Mouse (Mus musculus) MEL (cell line): ENCODE measurements around the gene Gpc5. TPM values are rescaled to one million over a fixed set of nuclear protein-coding genes. Genes with fewer than 3 reads are reported as not detected.

Source experiments
- DNase-seq: peaks from one replicate; pipeline ENCODE4 v3.0.0; 2011; ENCODE audit warnings: low read depth, low spot score
- H3K27ac ChIP-seq: 2 replicates; pipeline ENCODE4 v1.5.1; 2012; ENCODE audit warnings: low read depth, mild to moderate bottlenecking, control low read depth, low read length, moderate library complexity; ENCODE audit not compliant: control insufficient read depth
- H3K27me3 ChIP-seq, 2 experiments: fragments of 150-350 bp in 1 of 2; sonication (generic) in 1 of 2; 2 replicates each; pipeline ENCODE4 v1.6.1; 2012; ENCODE audit warnings: low read length in 2 of 2, mild to moderate bottlenecking in 2 of 2, improper control_type of control experiment in 1 of 2, moderate library complexity in 1 of 2; ENCODE audit not compliant: insufficient read depth in 2 of 2, control insufficient read depth in 1 of 2
- H3K36me3 ChIP-seq, 2 experiments: 2 replicates each; pipeline ENCODE4 v1.6.1; 2012 to 2014; ENCODE audit warnings: low read length in 2 of 2, improper control_type of control experiment in 1 of 2, inconsistent platforms in 1 of 2, mild to moderate bottlenecking in 1 of 2; ENCODE audit not compliant: insufficient read depth in 2 of 2, control insufficient read depth in 1 of 2
- H3K4me1 ChIP-seq, 2 experiments: fragments of 150-350 bp in 1 of 2; sonication (generic) in 1 of 2; 2 replicates each; pipeline ENCODE4 v1.6.1; 2012; ENCODE audit warnings: low read length in 2 of 2, improper control_type of control experiment in 1 of 2, mild to moderate bottlenecking in 1 of 2; ENCODE audit not compliant: insufficient read depth in 2 of 2, control insufficient read depth in 1 of 2
- H3K4me3 ChIP-seq, 2 experiments: fragments of 150-350 bp in 1 of 2; sonication (generic) in 1 of 2; 2 replicates each; pipeline ENCODE4 v1.5.1; 2012; ENCODE audit warnings: low read depth in 2 of 2, low read length in 2 of 2, mild to moderate bottlenecking in 2 of 2, moderate library complexity in 2 of 2, control low read depth in 1 of 2, improper control_type of control experiment in 1 of 2; ENCODE audit not compliant: control insufficient read depth in 1 of 2, insufficient read depth in 1 of 2
- H3K79me2 ChIP-seq: 2 replicates; pipeline ENCODE4 v1.6.1; 2012; ENCODE audit warnings: mild to moderate bottlenecking, low read length, moderate library complexity; ENCODE audit not compliant: control insufficient read depth, poor library complexity, insufficient read depth
- H3K9ac ChIP-seq: 2 replicates; pipeline ENCODE4 v1.6.1; 2012; ENCODE audit warnings: low read depth, mild to moderate bottlenecking, control low read depth, low read length, moderate library complexity; ENCODE audit not compliant: control insufficient read depth, poor library complexity, severe bottlenecking
- H3K9me3 ChIP-seq: fragments of 150-350 bp; sonication (generic); replicated peaks from 2 replicates; pipeline ENCODE4 v1.6.1; 2012; ENCODE audit warnings: mild to moderate bottlenecking, low read length, improper control_type of control experiment, moderate library complexity; ENCODE audit not compliant: insufficient read depth
- BHLHE40 ChIP-seq: IDR thresholded peaks from 2 replicates; pipeline ENCODE4 v1.6.1; 2012; ENCODE audit warnings: low read depth, mild to moderate bottlenecking, inconsistent platforms, low read length, improper control_type of control experiment, borderline replicate concordance
- CHD2 ChIP-seq: IDR thresholded peaks from 2 replicates; pipeline ENCODE4 v1.6.1; 2011; ENCODE audit warnings: low read length, improper control_type of control experiment
- CTCF ChIP-seq, 3 experiments: IDR thresholded peaks in 2 of 3; conservative IDR thresholded peaks in 1 of 3; 2 replicates each; pipeline ENCODE4 v1.5.1; 2011 to 2012; ENCODE audit warnings: low read length in 3 of 3, low read depth in 2 of 3, mild to moderate bottlenecking in 2 of 3, improper control_type of control experiment in 1 of 3, inconsistent platforms in 1 of 3, mixed read lengths in 1 of 3, moderate library complexity in 1 of 3; ENCODE audit not compliant: control insufficient read depth in 1 of 3, insufficient read depth in 1 of 3, poor library complexity in 1 of 3, severe bottlenecking in 1 of 3
- E2F4 ChIP-seq: IDR thresholded peaks from 2 replicates; pipeline ENCODE4 v1.6.1; 2011; ENCODE audit warnings: low read depth, low read length, improper control_type of control experiment, borderline replicate concordance
- HCFC1 ChIP-seq: IDR thresholded peaks from 2 replicates; pipeline ENCODE4 v1.6.1; 2012; ENCODE audit warnings: low read depth, mild to moderate bottlenecking, inconsistent platforms, low read length, improper control_type of control experiment, moderate library complexity
- MAFK ChIP-seq: IDR thresholded peaks from 2 replicates; pipeline ENCODE4 v1.6.1; 2011; ENCODE audit warnings: low read depth, mild to moderate bottlenecking, low read length, improper control_type of control experiment, borderline replicate concordance
- MAZ ChIP-seq: IDR thresholded peaks from 2 replicates; pipeline ENCODE4 v1.6.1; 2012; ENCODE audit warnings: low read depth, mild to moderate bottlenecking, inconsistent platforms, low read length, improper control_type of control experiment
- MXI1 ChIP-seq: IDR thresholded peaks from 2 replicates; pipeline ENCODE4 v1.6.1; 2011; ENCODE audit warnings: mild to moderate bottlenecking, low read depth, low read length, improper control_type of control experiment
- MYB ChIP-seq: IDR thresholded peaks from 2 replicates; pipeline ENCODE4 v1.6.1; 2011; ENCODE audit warnings: mild to moderate bottlenecking, low read depth, low read length, improper control_type of control experiment
- NRF1 ChIP-seq: IDR thresholded peaks from 2 replicates; pipeline ENCODE4 v1.6.1; 2014; ENCODE audit warnings: low read depth, mild to moderate bottlenecking, inconsistent platforms, low read length, improper control_type of control experiment, moderate library complexity; ENCODE audit not compliant: poor library complexity, insufficient read depth, severe bottlenecking
- POLR2AphosphoS2 ChIP-seq: IDR thresholded peaks from 2 replicates; pipeline ENCODE4 v1.6.1; 2011; ENCODE audit warnings: low read length, improper control_type of control experiment
- RCOR1 ChIP-seq: IDR thresholded peaks from 2 replicates; pipeline ENCODE4 v1.6.1; 2012; ENCODE audit warnings: low read depth, mild to moderate bottlenecking, inconsistent platforms, low read length, improper control_type of control experiment
- SMC3 ChIP-seq: IDR thresholded peaks from 2 replicates; pipeline ENCODE4 v1.6.1; 2011; ENCODE audit warnings: low read depth, low read length, improper control_type of control experiment
- TBP ChIP-seq: IDR thresholded peaks from 2 replicates; pipeline ENCODE4 v1.8.0; 2011; ENCODE audit warnings: low read depth, low read length, improper control_type of control experiment
- USF1 ChIP-seq: IDR thresholded peaks from 2 replicates; pipeline ENCODE4 v1.6.1; 2014; ENCODE audit warnings: low read depth, mild to moderate bottlenecking, inconsistent platforms, low read length, improper control_type of control experiment, moderate library complexity
- USF2 ChIP-seq, 2 experiments: IDR thresholded peaks; 2 replicates each; pipeline ENCODE4 v1.6.1; 2011 to 2012; ENCODE audit warnings: improper control_type of control experiment in 2 of 2, low read length in 2 of 2, borderline replicate concordance in 1 of 2, inconsistent platforms in 1 of 2, low read depth in 1 of 2, mild to moderate bottlenecking in 1 of 2; ENCODE audit not compliant: insufficient read depth in 1 of 2
- polyA plus RNA-seq, 2 experiments: library from polyadenylated mRNA; stranded (reverse) in 1 of 2; unstranded in 1 of 2; fragments of >175 nt in 1 of 2; fragments of >200 nt in 1 of 2; gene quantifications; 2 replicates each; pipeline versions ENCODE4 v1.2.1 to v1.2.4; 2012; ENCODE audit warnings: low replicate concordance in 2 of 2, low read depth in 1 of 2; ENCODE audit not compliant: insufficient read length in 2 of 2, insufficient read depth in 1 of 2, missing spikeins in 1 of 2
- total RNA-seq: library from RNA; depleted of rRNA; stranded (reverse); fragments of 300-350 nt; gene quantifications from 2 replicates; pipeline ENCODE4 v1.2.3, GENCODE M21; 2012

The Gpc5 gene
- total and polyA plus RNA-seq, 3 experiments = not detected

DNA sequence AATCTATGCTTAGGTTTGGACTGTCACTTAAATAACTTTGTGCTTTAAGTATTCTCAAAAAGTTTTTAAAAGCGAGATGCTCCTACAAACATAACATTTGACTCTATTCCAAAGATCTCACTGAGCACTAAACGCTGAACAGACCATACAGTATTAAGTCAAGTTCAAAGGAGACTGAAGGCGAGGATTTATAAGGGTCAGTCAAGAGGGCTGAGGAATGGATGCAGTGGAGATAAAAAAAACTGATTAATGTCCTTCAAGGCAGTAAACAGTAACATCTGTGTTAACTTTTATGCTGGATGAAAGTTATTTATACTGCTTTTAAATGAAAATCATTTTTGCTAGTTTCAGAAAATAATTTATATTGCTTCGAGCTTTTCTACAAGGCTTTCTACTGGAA lies 906.9 kb downstream of the Gpc5 start:
- H3K27me3 ChIP-seq = no peaks in the 10 kb centered on the region
- H3K36me3 ChIP-seq = no peaks in the 10 kb centered on the region
- no peak overlapping the region for H3K9ac ChIP-seq
- no peaks in the 10 kb centered on the region for H3K4me1 ChIP-seq
- DNase-seq = no peak
- TF ChIP-seq MAZ (no peak), MAFK (no peak), E2F4 (no peak), CTCF (IDR thresholded peaks at IDR 0.05 in 2 of 3, conservative IDR thresholded peaks at IDR 0.05 in 1 of 3; ENCODE audit: control insufficient read depth in 1 of 3, insufficient read depth in 1 of 3, low read depth in 2 of 3, low read length in 3 of 3, poor library complexity in 1 of 3, severe bottlenecking in 1 of 3) (no peak), NRF1 (no peak), CHD2 (no peak), BHLHE40 (no peak), SMC3 (no peak), RCOR1 (no peak), MXI1 (no peak), POLR2AphosphoS2 (no peak)
- no peaks in the 10 kb centered on the region for H3K9me3 ChIP-seq
- no peak overlapping the region for H3K4me3 ChIP-seq
- H3K79me2 ChIP-seq = no peaks in the 10 kb centered on the region
- H3K27ac ChIP-seq = no peak overlapping the region

DNA sequence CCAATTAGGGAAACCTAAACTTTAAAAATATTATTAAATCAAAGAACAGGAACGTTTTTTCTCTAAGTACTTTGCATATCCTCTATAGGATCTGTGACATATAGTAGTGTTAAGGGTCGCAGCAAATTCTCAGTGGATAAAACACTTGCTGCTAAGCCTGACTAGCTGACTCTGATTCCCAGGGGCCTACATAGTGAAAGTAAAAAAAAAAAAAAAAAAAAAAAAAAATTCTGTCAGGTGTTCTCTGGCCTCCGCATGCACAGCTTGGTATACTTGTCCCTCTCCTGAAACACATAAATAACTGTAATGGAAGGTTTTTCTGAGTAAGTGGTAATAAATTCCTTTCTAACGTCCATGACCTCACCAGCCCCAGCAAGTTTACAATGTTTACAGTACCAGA lies 995.0 kb downstream of the Gpc5 start:
- Histone ChIP-seq H3K27me3 (no peaks in the 10 kb centered on the region), H3K9me3 (no peaks in the 10 kb centered on the region), H3K36me3 (no peaks in the 10 kb centered on the region), H3K4me1 (no peaks in the 10 kb centered on the region), H3K27ac (no peak overlapping the region), H3K4me3 (no peak overlapping the region), H3K9ac (no peak overlapping the region), H3K79me2 (no peaks in the 10 kb centered on the region)
- TF ChIP-seq TBP (no peak), USF2 (IDR thresholded peaks at IDR 0.05; ENCODE audit: borderline replicate concordance in 1 of 2, insufficient read depth in 1 of 2, low read depth in 1 of 2, low read length in 2 of 2) (no peak), MYB (no peak), HCFC1 (no peak)
- DNase-seq = no peak

DNA sequence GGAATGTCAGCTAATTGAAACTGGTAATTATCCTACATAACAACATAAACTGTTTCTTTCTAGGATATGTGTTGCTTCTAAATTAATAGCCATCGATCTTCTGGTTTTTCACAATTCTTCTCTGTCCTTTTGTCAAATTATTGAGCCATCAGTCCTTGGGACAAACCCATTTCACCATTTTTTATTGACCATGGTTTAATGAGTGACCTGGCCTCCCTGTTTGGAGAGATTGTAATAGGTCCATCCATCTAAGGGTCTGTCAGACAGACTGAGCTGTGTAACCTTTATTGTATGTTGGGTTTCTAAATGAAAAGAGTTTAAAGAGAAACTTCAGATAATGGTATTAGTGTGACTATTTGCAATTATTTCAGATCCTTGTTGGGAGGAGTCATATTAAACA lies 1035.9 kb downstream of the Gpc5 start:
- no peaks in the 10 kb centered on the region for H3K27me3 ChIP-seq
- no peak for TF ChIP-seq POLR2AphosphoS2
- TF ChIP-seq USF1 = no peak
- no peak for TF ChIP-seq MAZ
- TF ChIP-seq, all 39 proteins: peak for 0
- no peak overlapping the region for H3K9ac ChIP-seq
- H3K9me3 ChIP-seq = no peaks in the 10 kb centered on the region
- no peaks in the 10 kb centered on the region for H3K36me3 ChIP-seq
- H3K4me1 ChIP-seq = no peaks in the 10 kb centered on the region
- no peak overlapping the region for H3K27ac ChIP-seq
- no peak for DNase-seq
- no peak overlapping the region for H3K4me3 ChIP-seq
- H3K79me2 ChIP-seq = no peaks in the 10 kb centered on the region
